Mouse (Mus musculus) spleen, postnatal 36 days (tissue): ENCODE measurements around the gene Nhsl1.

Source experiments
- DNase-seq, 2 experiments: peaks; one replicate each; pipeline ENCODE4 v3.0.0; 2022; ENCODE audit warnings: low spot score in 2 of 2, mixed read lengths in 1 of 2

The Nhsl1 gene

DNA sequence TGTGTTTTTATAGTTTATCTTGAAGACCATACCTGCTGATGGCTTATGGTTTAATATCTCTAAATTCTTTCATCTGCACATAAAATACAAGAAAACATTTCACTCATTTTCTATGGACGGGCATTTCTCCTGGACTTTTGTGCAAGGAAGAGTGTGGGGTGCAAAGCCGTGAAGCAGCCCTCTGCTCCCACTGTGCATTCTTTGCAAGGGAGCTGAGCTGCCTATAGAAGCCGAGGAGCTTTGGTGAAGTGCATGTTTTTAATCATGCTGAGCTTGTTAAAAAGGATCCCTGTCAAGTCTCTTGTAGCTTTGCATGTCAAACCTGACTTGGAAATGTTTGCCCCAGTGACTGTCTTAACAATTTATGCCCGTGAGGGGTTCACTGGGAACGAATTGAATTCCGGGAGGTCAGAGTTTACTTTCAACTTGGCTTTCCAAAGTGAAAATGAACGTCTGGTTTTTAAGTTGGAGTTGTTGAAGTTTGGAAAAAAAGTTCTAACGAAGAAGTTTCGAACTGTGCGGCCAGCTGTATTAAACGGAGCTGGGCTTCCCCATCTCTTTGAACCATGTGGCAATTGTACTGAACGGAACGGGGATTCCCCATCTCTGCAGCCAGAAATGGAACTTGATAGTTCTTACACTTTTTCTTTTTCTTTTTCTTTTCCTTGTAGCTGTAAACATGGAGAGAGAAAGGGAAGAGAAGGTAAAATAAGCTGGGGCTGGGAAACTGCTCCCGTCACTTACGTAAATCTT lies 22.8 kb downstream of the Nhsl1 start:
- DNase-seq = no peak

DNA sequence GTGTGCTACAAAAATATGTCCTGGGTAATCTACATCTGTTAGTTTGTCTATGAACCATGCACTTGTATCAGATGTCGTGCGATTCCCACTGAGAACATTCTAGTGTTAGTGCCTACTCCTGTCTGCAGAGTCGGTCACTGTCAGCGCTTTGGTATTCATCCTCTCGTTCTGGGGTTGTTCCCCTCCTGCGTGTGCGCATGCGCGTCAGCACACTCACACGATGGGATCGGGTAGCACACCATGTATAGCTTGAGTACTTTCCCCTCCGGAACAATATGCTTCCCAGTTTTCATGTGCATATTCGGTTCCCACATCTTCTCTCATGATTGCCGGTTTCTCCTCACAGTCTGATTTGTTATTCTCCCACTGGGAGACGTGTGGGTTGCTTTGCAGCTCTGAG lies 28.4 kb downstream of the Nhsl1 start:
- DNase-seq = no peak

DNA sequence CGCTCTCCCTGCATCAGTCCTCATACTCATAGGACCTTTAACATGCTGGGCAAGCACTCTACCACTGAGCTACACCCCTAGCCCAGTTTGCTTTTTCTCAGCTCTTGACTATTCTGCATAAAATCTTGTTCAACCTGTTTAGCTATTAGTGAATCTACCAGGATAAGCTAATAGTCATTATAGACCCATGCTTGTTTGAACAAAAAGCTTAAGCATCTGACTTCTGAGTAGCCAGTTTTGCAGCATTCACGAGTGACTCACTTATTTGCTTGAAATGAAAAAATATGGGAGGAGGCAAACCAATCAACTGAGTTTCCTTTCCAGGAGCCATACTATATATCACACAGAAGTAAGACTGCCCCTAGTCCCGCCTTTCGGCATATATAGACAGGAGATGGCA lies 32.0 kb downstream of the Nhsl1 start:
- no peak for DNase-seq

DNA sequence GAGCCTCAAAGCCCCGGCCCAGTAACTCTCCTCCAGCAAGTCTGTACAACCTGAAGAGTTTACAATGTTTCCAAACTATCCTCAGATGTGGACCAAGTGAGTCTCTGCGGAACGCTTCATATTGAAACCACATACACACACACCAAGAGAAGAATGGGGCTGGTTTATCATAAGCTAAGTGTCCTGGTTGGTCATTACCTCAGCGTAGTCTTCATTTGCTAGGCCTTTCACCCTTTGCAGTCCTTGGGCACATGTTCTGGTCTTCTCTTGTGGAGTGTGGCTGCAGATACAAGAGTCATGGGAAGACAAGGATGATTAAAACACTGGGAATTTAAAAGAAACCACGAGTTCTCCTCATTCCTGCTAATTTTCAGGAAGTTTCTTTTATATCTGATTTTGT lies 34.2 kb downstream of the Nhsl1 start:
- DNase-seq = no peak

DNA sequence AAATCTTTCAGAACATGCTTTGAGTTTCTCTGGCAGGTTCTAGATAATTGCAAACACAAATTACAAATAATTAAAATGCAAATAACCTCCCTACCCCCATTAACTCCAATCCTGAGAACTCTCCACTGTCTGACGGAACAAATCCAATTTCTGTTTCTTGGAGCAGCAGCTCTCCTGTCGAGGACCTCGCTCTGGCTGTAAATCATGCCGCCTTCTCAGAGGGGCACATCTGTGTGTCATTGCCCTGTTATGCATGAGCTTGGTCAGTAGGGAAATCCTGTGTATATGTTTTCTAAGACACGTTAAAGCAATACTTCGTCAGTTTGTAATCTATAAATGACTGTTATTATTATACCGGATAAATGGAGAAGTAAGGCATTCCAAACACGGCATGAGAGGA lies 35.3 kb downstream of the Nhsl1 start:
- DNase-seq = no peak

DNA sequence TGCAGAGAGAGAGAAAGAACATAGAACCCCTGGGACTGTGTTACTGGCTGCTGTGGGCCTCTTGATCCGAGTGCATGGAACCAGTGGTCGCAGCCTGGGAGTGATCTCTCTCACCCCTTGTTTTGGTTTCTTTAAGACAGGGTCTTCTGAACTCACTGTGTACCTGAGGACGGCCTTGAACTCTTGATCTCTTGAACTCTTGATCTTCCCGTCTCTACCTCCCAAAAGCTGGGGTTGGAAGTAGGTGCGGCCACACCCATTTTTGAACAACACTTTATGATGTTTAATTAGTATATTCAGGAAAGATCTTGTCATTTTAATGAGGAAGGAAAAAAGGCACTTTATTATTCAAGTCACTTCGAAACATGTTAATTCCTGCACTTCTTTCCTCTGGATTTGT lies 37.7 kb downstream of the Nhsl1 start:
- DNase-seq = no peak

DNA sequence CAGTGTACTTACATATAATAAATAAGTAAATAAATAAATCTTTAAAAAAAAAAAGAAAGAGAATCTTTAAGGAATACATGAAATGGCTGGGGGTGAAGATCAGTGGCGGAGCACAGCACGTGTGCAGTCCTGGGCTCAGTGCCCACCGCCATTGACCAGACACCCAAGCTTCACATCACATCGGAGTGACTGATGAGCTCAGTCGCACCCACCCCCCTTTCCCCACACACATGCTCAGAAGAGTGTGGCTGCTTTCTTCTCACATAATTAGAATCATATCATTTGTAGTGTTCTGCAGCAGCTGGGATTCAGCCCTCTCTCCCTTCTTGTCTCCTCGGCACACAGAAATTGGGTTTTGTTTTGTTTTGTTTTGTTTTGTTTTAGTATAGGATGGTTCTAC lies 38.4 kb downstream of the Nhsl1 start:
- no peak for DNase-seq

DNA sequence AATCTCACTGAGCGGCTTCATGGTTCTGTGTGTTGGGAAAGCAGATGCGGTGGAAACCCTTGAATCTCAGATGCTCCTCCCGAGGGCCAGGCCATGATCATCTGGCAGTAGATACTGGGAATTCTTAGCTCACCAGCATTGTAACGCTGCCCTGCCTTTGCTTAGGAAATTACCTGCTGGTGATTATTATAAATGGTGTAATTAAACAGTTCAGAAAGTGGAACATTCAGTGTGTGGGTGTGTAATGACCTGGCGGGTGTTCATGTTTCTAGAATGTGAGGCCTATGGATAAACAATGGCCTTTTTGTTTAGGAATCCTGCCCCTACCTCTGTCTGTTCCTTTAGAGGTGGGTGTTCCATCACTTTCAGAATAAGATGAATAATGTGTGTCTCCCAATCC lies 39.7 kb downstream of the Nhsl1 start:
- DNase-seq = no peak

DNA sequence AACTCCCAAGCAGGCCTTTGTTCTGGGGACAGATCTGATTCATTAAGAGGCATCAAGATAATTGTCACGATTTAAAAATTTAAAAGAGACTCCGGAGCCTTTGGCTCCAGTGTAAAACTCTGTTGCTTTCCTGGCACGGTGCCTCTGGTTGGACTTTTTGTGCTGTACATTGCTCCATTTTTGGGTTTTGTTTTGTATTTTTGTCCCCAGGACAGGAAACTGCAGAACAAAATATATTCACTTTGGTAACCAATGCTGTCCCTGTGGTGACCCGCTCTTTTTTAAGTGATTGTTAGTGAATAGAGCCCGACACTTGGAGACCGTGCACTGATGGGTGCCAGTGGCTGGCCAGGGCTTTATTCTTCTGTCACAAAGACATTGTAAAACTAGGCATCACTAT lies 41.4 kb downstream of the Nhsl1 start:
- no peak for DNase-seq

DNA sequence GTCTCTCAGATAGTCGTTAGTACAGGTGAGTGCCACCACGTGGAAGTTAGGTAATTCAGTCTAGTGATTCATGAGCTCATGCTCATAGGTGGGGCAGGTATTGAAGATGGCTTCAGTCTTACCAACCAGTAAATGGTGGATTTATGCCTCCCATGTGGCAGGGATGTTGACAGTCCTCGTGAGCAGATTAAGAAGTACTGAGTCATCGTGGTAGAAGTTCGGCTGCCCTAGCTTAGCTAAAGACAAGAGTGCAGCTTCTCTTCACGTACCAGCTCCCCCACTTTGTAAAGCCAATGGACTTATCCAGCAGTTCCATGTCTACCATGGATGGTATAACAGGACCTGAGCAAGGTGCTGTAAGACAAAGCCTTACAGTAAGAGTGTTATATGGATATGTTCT lies 46.6 kb downstream of the Nhsl1 start:
- DNase-seq = no peak

DNA sequence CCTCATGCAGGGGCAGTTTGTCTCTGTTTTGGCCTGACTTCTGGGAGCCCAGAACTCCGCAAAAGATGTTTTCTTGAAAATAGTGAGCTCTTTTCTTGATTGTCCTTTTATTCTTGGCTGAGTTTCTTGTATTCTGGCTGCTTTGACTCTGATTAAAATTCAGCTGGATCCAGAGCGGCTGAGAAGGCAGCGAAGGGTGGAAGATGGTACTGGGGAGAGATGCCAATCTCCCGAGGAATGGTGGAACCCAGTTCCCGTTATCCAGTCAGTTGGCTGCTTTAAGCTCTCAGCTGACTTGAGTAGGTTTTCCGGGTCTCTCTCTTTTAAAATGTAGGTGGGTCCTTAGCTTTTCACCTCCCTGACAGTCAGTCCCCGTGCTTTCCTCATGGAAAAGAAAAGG lies 47.9 kb downstream of the Nhsl1 start:
- DNase-seq = no peak

DNA sequence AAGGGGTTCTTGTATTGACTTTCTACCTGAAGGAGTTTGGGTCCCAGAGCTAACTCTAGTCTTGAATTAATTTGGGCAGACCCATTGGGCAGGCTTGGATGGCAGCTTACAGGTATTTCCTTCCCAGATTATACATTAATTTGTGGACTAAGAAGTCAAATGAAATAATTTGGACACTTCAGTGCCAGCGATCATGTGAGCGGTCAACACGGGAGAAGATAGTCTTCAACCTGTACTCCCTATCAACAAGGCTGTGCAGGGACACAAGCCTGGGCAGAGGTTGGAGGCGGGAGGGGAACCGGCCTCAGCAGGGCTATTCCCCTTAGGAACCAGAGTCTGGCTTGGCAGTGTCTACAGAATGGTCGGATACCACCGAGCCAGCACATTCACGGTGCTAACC lies 49.3 kb downstream of the Nhsl1 start:
- no peak for DNase-seq

DNA sequence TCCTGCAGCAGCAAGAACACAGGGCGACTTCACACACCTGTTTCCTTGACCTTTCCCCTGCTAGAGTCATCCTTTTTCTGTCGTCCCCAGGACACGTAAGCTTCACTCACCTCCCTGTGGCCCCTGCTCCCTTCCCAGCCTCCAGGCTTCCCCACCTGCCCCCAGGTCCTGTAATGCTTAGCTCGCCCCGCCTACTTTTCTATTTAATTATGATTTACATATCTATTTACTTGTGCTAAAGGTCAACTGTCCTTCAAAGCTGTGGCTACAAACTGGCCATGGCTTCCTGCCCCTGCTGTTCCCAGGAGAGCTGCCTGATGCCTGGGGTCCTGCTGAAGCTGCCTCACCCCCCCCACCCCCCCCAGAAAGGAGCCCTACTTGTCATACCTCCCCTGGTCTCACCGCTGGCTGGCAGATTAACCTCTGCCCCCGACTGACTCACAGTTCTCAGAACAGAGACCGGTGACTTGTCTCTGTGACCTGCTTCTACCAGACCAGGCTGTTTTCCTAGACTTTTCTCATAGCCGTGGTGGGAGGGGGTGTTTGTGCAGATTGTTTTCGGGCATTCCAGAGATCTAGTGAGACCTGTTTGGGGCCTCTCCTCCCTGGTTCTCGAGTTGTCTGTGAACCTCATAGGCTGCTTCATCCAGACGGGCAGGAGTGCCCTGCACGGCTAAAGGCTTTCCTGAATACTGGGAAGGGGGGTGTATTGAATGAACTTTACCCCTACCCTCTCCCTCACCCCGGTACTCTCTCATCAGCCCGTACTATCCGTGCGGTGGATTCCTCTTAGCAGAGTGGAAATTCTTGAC lies 51.9 kb downstream of the Nhsl1 start:
- no peak for DNase-seq

DNA sequence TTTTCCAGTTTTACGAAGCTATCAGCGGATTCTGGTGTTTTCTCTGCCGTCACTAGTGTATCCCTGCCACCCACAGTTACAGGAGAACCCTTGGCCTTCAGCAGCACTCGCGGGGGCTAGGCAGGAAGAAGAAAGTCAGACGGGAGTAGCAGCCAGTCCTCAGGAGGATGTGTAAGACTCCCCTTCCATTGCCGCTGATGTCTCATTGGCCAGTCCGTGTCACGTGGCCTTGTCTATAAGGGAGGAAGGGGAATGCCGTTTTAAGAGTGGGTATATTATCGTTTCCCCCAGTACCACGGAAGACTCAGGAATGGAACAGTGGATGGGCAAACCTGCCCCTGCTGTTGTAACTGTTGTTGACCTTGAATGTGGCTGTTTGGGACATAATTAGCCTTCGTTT lies 53.1 kb downstream of the Nhsl1 start:
- DNase-seq = no peak

DNA sequence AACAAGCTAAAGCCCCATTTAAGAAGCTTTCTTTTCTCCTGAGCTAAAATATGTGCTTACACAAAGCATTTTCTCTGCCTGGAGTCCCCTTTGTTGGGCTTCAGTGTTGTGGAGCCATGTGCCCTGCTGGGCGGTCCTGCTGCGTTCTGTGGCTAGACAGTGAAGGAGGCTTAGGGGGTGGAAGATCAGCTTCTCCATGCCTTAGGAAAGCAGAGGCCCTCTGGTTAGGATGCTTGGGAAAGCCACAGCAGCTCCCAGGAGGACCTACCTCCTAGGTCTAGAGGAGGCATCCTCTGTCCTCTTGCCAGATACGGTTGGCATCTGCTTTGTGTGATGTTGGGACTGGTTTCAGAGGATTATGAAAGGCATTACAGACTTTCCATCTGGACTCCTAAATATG lies 56.5 kb downstream of the Nhsl1 start:
- no peak for DNase-seq

DNA sequence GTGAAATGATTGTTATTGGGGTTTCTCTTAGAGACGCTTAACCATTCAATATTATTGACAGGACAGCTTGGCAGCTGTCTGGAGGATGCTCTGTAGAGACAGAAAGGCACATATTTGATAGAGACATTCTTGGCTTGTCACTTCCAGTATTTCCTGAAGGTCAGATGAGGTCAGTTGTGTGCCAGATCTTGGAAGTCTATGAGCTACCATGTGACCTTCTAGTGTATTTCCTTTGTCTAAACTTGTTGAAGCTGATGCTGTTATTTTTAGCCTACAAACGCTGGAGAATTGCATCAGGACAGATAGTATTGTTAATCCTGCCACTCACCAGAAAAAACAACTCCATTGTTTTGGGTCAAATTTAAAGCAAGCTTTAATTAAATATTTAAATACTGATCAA lies 66.0 kb downstream of the Nhsl1 start:
- DNase-seq = no peak

DNA sequence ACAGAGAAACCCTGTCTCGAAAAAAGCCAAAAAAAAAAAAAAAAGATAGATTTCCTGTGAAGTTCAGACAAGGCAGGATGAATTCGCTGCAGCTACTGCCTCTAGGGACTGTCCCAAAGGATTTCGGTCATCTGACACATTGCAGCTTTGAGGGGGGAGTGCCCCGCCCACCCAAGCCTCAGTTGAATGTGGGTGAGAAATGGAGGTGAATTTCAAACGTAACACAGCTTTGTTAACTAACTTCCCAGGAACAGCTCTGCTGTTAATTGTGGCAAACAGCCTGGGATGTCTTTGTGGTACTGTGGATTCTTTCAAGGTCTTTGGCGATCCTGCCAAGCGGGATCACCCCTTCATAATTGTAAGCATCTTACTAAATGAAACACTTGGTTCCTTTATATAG lies 67.4 kb downstream of the Nhsl1 start:
- no peak for DNase-seq

DNA sequence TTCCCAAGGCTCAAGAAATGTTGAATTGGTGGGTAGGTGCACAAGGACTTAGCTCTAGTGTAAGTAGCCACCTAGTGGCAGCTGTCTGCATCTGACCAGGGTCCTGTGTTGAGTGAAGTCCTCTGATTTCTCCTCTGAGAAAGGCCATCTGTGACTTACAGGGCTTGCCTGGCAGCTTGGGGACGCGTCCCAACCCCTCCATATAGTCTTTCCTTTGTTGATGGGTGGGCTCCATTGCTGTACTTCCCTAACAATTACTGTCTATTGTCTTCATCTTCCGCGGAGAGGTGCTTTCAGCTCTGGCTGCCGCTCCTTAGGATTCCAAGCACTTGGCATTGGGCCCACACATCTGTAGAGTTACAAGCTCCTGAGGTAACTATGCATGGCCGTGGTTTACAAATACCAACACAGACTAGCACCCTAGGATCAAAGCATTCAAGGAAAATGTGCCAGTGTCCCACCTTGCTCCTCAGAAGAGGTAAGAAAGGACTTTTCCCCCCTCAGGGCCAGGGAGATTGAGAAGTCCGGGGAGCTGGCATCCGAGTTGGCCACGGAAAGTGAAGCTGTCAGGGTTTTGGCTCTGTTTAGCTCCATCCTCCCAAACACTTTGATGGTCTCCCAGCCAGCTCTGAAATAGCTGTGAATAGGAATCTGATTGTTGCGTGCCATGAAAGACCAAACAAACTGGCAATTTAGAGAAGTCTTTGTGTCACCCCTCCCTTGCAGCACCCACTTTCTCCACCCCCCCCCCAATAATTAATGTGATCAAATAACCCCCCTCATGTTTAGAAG lies 70.2 kb downstream of the Nhsl1 start:
- DNase-seq = peak; percentile 14 to 17

DNA sequence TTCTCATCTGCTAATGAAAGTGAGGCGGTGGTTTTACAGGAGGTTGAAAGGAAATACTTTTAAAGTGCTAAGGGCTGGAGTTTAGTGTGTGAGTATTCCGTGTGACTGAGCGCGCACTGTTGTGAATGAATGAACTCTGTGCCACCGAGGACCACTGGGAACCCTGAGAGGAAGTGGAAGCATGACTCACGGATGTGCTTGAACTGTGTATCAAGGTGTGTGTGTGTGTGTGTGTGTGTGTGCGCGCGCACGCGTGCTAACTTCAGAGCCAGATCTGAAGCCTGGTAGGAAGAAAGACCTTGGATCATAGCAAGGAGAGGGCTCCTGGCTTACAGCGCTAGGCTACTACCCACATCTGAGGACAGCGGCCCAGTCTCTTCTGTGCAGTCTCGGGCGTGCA lies 71.2 kb downstream of the Nhsl1 start:
- DNase-seq = no peak

DNA sequence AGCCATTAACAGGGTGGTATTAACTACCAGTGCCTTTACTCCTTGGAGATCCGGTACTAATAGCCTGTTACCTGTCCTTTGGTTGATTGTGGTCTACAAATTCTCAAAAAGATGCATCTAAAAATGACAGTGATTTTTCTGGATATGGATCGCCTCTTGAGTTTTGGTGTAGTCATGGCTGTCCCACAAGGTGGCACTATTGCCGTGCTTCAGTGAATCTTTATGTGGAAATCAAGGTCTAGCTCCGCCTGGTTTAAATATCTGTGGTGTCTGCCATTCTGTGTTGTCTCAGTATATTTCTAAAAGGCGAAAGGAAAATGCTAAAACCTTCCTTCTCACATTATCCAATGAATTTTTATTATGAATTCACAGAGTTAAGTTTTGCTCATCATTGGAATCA lies 72.8 kb downstream of the Nhsl1 start:
- no peak for DNase-seq

DNA sequence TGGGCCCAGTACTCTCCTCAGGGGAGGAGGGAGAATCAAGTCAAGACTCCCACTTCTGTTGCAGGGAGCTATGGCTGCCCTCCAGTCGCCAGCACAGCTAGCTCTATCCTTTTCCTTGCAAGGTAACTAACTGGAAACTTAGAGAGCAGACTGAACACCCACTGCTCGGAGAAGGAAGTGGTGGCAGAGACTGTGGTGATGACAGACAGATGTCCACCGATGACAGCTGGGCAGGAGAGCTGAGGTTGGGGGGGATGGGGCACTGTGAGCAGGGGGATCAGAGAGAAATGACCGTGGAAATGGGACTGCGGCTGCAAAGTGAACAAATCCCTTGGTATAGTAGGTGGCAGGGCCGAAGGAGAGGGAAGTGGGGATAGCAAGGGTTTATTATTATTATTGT lies 73.5 kb downstream of the Nhsl1 start:
- DNase-seq = no peak

DNA sequence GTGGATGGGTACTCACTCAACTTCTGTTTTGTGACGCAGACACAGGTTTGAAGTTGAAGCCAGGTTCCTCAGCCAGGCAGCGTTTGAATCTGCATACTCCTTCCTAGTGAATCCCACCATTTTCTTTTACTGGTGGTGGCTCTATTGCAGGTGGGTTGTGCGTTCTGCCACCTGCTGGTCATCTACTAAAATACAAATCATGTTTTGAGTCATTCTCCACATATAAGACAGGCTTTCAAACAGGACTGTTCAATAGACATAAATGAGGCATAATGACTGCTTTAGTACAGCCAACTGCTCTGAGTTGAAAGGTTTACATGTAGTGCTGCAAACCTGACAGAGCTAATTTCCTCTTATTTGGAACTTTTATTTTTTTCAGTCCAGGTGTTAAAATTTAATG lies 75.0 kb downstream of the Nhsl1 start:
- DNase-seq = no peak

DNA sequence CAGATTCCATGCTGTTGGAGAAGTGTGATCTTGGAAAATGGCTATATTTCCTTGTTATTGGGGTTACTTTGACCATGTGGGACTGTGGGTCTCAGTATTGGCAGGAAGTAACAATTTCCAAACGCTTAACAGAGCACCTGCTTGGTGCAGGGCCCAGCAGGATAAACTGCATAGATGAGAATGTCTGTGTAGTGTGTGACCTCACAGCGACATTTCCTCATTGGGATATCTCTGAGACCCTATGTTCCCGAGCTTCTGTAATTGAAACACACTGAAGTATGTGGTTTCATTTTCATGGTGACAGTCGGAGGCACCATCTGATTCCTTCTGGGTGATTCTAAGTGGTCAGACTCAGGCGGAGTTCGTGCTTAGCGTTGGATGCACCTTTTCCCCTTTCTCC lies 75.5 kb downstream of the Nhsl1 start:
- no peak for DNase-seq
